Mouse (Mus musculus) kidney, embryonic 14.5 days (tissue): ENCODE results near the gene Ccdc152. TPM values are rescaled to one million over a fixed set of nuclear protein-coding genes. Genes with fewer than 3 reads are reported as not detected.

Source experiments
- ATAC-seq: fragments of 200-750 bp; cut with Nextera tagmentation; 2 replicates; pipeline ENCODE4 v1.8.0; 2017; ENCODE audit warnings: moderate number of reproducible peaks, mild to moderate bottlenecking, moderate TSS enrichment, moderate library complexity; ENCODE audit not compliant: low FRiP score, low TSS enrichment
- H3K27ac ChIP-seq: fragments of 300-500 bp; sonication (generic); 2 replicates; pipeline ENCODE4 v1.5.1; 2014; ENCODE audit warnings: low read depth, mild to moderate bottlenecking, low read length, moderate library complexity, mixed read lengths
- H3K27me3 ChIP-seq: fragments of 300-500 bp; sonication (generic); 2 replicates; pipeline ENCODE4 v1.6.1; 2014; ENCODE audit warnings: mild to moderate bottlenecking, low read length; ENCODE audit not compliant: control insufficient read depth, insufficient read depth
- H3K36me3 ChIP-seq: fragments of 300-500 bp; sonication (generic); 2 replicates; pipeline ENCODE4 v1.6.1; 2014; ENCODE audit warnings: low read length, mixed read lengths; ENCODE audit not compliant: control insufficient read depth, insufficient read depth
- H3K4me1 ChIP-seq: fragments of 300-500 bp; sonication (generic); 2 replicates; pipeline ENCODE4 v1.6.1; 2014; ENCODE audit warnings: low read length, mixed read lengths; ENCODE audit not compliant: control insufficient read depth, insufficient read depth
- H3K4me2 ChIP-seq: fragments of 300-500 bp; sonication (generic); replicated peaks from 2 replicates; pipeline ENCODE4 v1.6.1; 2014; ENCODE audit warnings: low read depth, mild to moderate bottlenecking, low read length
- H3K4me3 ChIP-seq: fragments of 300-500 bp; sonication (generic); 2 replicates; pipeline ENCODE4 v1.5.1; 2014; ENCODE audit warnings: mild to moderate bottlenecking, low read length
- H3K9ac ChIP-seq: fragments of 300-500 bp; sonication (generic); 2 replicates; pipeline ENCODE4 v1.6.1; 2014; ENCODE audit warnings: low read depth, mild to moderate bottlenecking, low read length, moderate library complexity
- H3K9me3 ChIP-seq: fragments of 300-500 bp; sonication (generic); 2 replicates; pipeline ENCODE4 v1.6.1; 2016; ENCODE audit warnings: low read length; ENCODE audit not compliant: control insufficient read depth
- WGBS: fragments of 180-500 bp; shearing (Covaris S2); extraction: QIAGEN DNeasy Blood & Tissue Kit; methylation state at CpG from one replicate; pipeline ENCODE4 v1.1.7; 2014; 5-methylcytosine and 5-hydroxymethylcytosine counted together
- polyA plus RNA-seq: library from polyadenylated mRNA; unstranded; fragments of >200 nt; fragmentation: Nextera tagmentation; extraction: Ambion mirVana; gene quantifications from 2 replicates; pipeline ENCODE4 v1.2.1, GENCODE M21; 2014

Gene Ccdc152
- polyA plus RNA-seq, 1 experiment from 2014 or later = 0.57 TPM

DNA sequence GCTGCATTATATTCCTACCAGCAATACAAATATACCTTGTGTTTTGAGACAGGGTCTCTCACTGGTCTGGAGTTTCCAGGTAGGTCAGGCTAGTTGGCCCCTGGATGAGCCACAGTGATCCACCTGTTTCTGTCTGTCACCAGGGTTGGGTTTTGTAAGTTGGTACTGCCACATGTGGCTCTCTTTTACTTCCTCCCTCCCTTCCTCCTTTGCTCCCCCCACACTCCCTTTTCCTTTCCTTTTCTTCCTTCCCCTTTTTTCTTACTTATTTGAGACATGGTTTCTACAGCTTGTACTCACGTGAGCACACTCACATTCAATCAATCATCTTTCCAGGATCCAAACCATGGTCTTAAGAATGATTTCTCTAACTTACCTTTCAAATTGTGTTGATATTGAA lies 9.8 kb downstream of the Ccdc152 start:
- Histone ChIP-seq H3K9me3 (no peaks in the 10 kb centered on the region), H3K4me3 (no peak overlapping the region), H3K27me3 (no peaks in the 10 kb centered on the region), H3K4me2 (no peak overlapping the region), H3K36me3 (no peaks in the 10 kb centered on the region), H3K27ac (no peak overlapping the region), H3K9ac (no peak overlapping the region), H3K4me1 (no peaks in the 10 kb centered on the region)
- 61% methylated on average over 1 of the region's 1 CpGs for WGBS
- ATAC-seq = no peak

DNA sequence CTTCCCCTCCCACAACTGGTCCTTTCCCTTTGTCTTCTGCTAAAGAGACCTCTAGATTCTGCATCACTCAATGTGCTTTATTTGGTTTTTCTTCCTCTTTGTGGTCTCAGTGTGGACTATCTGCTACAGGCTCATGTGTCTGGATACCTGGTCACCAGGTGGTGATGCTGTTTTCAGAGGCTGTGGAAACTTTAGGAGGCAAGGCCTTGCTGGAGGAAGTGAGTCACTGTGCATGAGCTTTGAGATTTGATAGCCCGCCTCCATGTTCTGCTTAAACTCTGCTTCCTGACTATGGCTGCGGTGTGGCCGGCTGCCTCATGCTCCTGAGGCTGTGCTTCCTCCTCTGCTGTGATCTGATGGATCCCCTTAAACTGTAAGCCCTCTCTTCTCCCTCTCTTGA lies 12.9 kb downstream of the Ccdc152 start:
- WGBS = 83% methylated on average over 3 of the region's 3 CpGs
- Histone ChIP-seq H3K9ac (no peak overlapping the region), H3K27me3 (no peaks in the 10 kb centered on the region), H3K4me3 (no peak overlapping the region), H3K36me3 (no peaks in the 10 kb centered on the region), H3K9me3 (no peaks in the 10 kb centered on the region), H3K27ac (no peak overlapping the region), H3K4me1 (no peaks in the 10 kb centered on the region), H3K4me2 (no peak overlapping the region)
- no peak for ATAC-seq

DNA sequence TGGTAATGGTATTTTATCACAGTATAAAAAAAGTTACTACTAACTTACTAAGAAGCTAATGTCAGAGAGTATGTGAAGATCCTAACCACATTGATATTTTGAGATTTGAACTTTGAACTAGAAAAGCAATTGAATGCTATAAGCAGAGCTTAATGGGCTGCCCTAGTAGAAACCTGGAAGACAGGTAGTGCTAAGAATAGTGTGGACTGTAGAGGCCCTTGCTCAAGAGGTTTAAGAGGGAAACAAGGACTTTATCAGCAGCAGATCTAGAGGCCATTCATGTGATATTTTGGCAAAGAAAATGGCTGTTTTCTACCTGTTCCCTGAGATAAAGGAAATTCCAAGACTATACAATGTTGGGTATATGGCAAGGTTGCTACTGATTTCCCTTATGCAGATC lies 17.3 kb downstream of the Ccdc152 start:
- H3K27me3 ChIP-seq = no peaks in the 10 kb centered on the region
- no peak overlapping the region for H3K4me2 ChIP-seq
- H3K27ac ChIP-seq = no peak overlapping the region
- H3K4me1 ChIP-seq = no peaks in the 10 kb centered on the region
- ATAC-seq = no peak
- no peak overlapping the region for H3K4me3 ChIP-seq
- H3K9me3 ChIP-seq = no peaks in the 10 kb centered on the region
- H3K9ac ChIP-seq = no peak overlapping the region
- H3K36me3 ChIP-seq = no peaks in the 10 kb centered on the region

DNA sequence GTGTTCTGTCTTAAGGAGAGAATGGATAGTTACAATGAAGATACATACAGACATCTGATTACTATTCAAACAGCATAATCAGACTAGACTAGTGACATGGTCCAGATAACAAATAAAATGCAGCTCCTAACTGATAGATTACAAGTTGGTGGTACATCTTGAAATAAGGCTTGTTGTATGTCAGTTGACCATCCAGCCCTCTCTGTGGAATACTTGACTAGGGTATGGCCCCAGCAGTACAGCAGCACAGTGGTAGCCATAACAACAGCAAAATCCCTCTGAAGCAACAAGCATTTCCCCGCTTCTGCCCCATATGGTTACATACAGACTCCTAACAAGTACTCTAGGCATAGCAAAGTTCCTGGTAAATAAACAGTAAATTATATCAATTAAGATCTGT lies 21.6 kb downstream of the Ccdc152 start:
- WGBS = 92% methylated on average over 1 of the region's 1 CpGs

DNA sequence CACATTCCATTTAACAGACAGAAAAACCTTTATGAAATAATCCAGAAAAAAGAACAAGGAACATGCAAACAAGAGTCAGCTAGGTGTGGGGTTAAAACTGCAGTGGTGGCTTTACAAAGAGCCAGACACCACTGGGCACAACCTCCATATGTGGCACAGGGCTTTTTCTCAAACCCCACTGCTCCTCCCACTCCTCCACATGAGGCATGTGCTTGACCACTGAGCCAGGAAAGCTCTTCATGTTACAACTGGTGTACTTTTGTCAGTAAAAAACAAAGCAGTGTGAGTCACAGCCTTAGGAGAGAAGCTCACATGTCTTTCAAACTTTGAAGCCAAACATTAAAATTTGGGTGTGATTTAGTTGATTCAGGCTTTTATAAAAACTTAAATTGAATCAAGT lies 22.1 kb downstream of the Ccdc152 start:
- H3K9ac ChIP-seq = no peak overlapping the region
- no peak overlapping the region for H3K4me2 ChIP-seq
- no peaks in the 10 kb centered on the region for H3K27me3 ChIP-seq
- ATAC-seq = no peak
- H3K27ac ChIP-seq = no peak overlapping the region
- H3K9me3 ChIP-seq = no peaks in the 10 kb centered on the region
- peaks cover 10% of the 10 kb centered on the region for H3K36me3 ChIP-seq
- no peak overlapping the region for H3K4me3 ChIP-seq
- H3K4me1 ChIP-seq = no peaks in the 10 kb centered on the region

More for the DNA sequence above, 21.6 kb downstream of the Ccdc152 start:
- no peaks in the 10 kb centered on the region for H3K9me3 ChIP-seq
- no peaks in the 10 kb centered on the region for H3K27me3 ChIP-seq
- H3K4me2 ChIP-seq = no peak overlapping the region
- no peak for ATAC-seq
- no peaks in the 10 kb centered on the region for H3K4me1 ChIP-seq
- peaks cover 7% of the 10 kb centered on the region for H3K36me3 ChIP-seq
- no peak overlapping the region for H3K4me3 ChIP-seq
- H3K27ac ChIP-seq = no peak overlapping the region
- H3K9ac ChIP-seq = no peak overlapping the region

DNA sequence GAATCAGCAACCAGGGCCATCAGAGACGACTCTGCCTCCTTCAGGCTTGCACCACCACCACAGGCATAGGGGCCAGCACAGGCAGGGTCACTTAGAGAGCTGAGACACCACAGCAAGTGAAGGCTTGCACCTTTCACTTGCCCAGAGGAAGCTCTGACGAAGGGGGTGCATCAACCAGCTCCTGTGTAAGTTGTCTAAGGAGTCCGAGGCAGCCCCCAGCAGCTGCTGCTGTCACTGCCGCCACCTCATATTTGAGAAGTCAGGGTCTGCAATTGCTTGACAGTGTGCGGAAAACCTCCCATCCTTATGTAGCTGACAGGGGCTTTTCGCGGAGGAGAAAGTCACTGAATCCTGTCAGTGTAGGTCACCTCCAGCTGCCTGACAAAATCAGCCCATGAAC lies 24.1 kb downstream of the Ccdc152 start:
- 81% methylated on average over 7 of the region's 7 CpGs for WGBS
- no peaks in the 10 kb centered on the region for H3K27me3 ChIP-seq
- ATAC-seq = no peak
- peaks cover 10% of the 10 kb centered on the region for H3K36me3 ChIP-seq
- no peaks in the 10 kb centered on the region for H3K9me3 ChIP-seq
- H3K4me2 ChIP-seq = no peak overlapping the region
- no peaks in the 10 kb centered on the region for H3K4me1 ChIP-seq
- H3K9ac ChIP-seq = no peak overlapping the region
- H3K27ac ChIP-seq = no peak overlapping the region
- H3K4me3 ChIP-seq = no peak overlapping the region

DNA sequence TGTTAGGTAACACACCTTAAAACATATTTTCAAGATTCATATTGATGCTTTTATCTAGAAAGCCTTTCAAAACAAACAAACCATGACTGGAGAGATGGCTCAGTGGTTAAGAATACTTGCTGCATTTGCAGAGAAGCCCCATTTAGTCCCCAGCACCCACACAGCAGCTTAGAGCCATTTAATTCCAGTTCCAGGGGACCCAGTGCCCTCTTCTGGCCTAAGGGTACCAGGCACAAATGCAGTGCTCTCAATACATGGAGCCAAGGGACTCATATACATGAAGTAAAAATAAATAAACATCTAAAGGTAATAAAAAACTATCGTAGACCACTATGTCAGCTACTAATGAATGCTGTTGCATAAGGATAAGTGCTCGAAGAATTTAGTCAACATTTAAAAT lies 25.9 kb downstream of the Ccdc152 start:
- Histone ChIP-seq H3K4me3 (no peak overlapping the region), H3K4me2 (no peak overlapping the region), H3K9ac (no peak overlapping the region), H3K36me3 (peaks cover 10% of the 10 kb centered on the region), H3K27me3 (no peaks in the 10 kb centered on the region), H3K4me1 (no peaks in the 10 kb centered on the region), H3K9me3 (no peaks in the 10 kb centered on the region), H3K27ac (no peak overlapping the region)
- no peak for ATAC-seq
- 90% methylated on average over 2 of the region's 2 CpGs for WGBS

DNA sequence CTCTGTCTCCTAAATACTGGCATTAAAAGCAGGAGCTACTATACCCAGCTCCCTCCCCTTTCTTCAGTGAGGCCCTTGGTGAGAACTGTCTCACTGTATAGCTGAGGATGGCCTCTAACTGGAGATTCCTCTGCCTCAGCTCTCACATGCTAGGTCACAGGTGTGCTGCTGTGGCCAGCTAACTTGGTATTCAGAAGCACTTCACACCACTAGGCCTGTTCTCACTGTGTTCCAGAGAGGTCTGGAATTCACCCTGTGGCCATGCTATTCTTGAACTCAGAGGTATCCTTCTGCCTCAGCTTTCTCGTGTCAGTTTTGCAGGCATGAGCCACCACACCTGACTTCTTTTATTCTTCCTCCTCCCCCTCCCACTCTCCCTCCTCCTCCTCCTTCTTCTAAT lies 30.1 kb downstream of the Ccdc152 start:
- Histone ChIP-seq H3K4me2 (no peak overlapping the region), H3K9ac (no peak overlapping the region), H3K27ac (no peak overlapping the region), H3K9me3 (no peaks in the 10 kb centered on the region), H3K36me3 (peaks cover 3% of the 10 kb centered on the region; the same call in 1 of the 2 replicates), H3K27me3 (no peaks in the 10 kb centered on the region), H3K4me1 (no peaks in the 10 kb centered on the region), H3K4me3 (no peak overlapping the region)
- ATAC-seq = no peak
- 80% methylated on average over 1 of the region's 1 CpGs for WGBS

DNA sequence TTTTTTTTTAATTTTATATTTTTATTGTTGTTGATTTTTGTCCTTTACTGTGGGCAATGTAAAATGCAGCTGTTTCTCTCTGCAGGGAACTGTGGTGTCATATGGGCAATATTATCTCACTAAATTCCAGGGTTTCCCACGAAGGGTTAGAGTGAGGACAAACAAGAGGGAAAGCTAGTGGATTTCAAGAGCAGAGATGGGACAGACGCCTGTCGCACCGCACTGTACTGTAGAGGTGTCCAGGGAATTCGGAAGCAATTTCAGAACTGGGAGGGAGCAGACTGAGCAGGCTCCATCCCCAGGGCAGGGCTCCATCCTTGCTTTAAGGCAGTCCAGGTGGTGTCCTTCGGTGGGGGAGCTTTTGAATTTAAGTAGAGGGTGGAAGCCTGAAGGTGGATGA lies 32.1 kb downstream of the Ccdc152 start:
- peak overlapping the region; percentile 30; the same call in 1 of the 2 replicates for H3K27ac ChIP-seq
- peak overlapping the region; percentile 42 for H3K4me3 ChIP-seq
- peak overlapping the region; percentile 51; the same call in 1 of the 2 replicates for H3K9ac ChIP-seq
- no peaks in the 10 kb centered on the region; the same call in 1 of the 2 replicates for H3K36me3 ChIP-seq
- H3K4me2 ChIP-seq = peak overlapping the region; percentile 42
- H3K27me3 ChIP-seq = no peaks in the 10 kb centered on the region
- ATAC-seq = peak; percentile 39; the same call in 1 of the 2 replicates
- no peaks in the 10 kb centered on the region for H3K9me3 ChIP-seq
- WGBS = 30% methylated on average over 6 of the region's 6 CpGs
- H3K4me1 ChIP-seq = no peaks in the 10 kb centered on the region
